Mouse (Mus musculus): Measurements from ENCODE around the gene Mrgbp. TPM values are rescaled to one million over a fixed set of nuclear protein-coding genes. Genes with fewer than 3 reads are reported as not detected.

Mrgbp gene
- 55.0 to 57.2 TPM (median 55.7 TPM) in 4 replicates for total RNA-seq (2023)

DNA sequence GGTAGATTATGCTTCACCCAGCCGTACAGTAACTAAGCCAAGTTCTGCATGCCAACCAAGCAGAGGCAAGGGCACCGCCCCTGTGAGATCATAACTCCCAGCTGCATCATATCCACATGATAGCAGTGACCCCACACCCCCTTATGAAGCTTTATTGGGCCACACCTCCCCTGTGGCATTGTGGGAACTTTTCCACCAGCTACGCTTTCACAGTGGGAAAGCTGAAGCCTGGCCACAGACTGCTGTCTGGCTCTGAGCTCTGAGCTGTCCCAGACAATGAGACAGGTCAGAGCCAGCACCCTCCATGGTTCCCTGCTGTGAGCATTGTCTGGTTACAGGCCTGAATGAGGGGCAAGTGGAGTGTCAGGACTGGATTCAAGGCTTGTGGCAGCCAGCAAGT is at the start of gene Mrgbp:
Mrgbp (plus strand) TSS at position 303 of the 400 bp plus-strand sequence.

DNA sequence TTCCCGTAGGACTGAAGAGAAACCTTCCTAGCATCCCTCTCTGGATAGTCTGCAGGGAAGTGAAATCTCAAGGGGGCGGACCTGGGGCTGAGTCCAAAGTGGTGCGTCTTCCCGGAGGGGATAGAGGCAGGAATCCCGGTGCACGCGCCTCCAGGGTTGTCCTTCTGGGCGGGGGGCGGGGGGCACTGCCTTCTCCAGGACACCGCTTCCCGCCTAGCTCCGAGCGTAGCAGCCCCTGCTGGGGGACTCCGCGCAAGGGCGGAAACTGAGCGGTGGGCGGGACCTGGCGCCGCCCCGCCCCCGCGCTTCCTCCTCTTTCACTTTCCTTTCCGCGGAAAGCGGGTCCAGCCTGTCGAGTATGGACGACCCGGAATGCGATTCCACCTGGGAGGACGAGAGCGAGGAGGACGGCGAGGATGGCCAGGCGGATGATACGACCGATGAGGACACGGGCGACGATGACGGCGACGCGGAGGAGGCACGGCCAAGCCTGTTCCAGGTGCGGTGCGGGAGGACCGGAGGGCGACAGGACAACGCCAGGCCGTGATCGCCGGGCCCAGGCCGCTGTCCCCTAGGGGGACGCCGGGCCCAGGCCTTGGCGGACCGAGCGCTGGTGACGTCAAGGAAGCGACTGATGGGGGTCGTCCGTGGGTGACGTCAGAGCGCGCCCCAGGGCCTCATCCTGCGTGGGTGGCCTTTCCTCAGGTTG is 8.2 kb downstream of the Mrgbp start, which contains the start of gene Ogfr:
Ogfr (plus strand) TSS at position 123 of the 709 bp plus-strand sequence.

DNA sequence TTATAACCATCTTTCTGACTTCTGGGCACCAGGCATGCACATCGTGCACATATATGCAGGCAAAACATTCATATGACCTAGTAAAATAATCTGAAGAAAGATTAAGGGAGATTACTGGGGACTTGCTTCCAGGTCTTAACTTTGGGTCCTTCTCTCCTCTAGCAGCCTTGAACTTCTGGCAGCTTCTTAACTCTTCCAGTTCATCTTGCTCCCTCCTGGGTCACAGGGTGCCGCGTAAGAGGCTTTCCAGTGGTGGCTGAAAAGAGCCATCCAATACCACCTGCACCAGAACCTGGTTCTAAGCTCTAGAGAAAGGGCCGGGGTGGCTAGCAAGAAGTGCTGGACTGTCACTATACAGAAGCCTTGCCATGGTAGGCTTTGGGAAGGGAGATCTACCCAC is 16.4 kb downstream of the Mrgbp start, which contains the start of gene Col9a3:
Col9a3 (plus strand) TSS at position 301 of the 400 bp plus-strand sequence.

Other genes with a start within 250 kb of the Mrgbp start
- gene Gata5, start 246.6 kb upstream of the Mrgbp start, total RNA-seq (2023): not detected in 4 replicates
- 26.1 to 34.2 TPM (median 30.7 TPM) in 4 replicates for gene Slco4a1, start 125.1 kb upstream of the Mrgbp start, total RNA-seq (2023)
- gene Ntsr1, start 81.3 kb upstream of the Mrgbp start, total RNA-seq (2023): not detected in 4 replicates
- gene Ogfr, start 7.9 kb downstream of the Mrgbp start, total RNA-seq (2023): 99.3 to 111 TPM (median 101 TPM) in 4 replicates
- gene Col9a3, start 16.5 kb downstream of the Mrgbp start, total RNA-seq (2023): 2.3 to 4.5 TPM (median 2.8 TPM) in 4 replicates
- gene Tcfl5, start 61.4 kb downstream of the Mrgbp start, total RNA-seq (2023): 0.27 to 1.3 TPM (median 0.31 TPM) in 3 of 4 replicates, not detected in the other
- 88.6 to 99.9 TPM (median 94.8 TPM) in 4 replicates for gene Dido1, start 128.7 kb downstream of the Mrgbp start, total RNA-seq (2023)
- 39.4 to 49.6 TPM (median 47.1 TPM) in 4 replicates for gene Gid8, start 128.8 kb downstream of the Mrgbp start, total RNA-seq (2023)
- 21.2 to 29.4 TPM (median 25.2 TPM) in 4 replicates for gene Slc17a9, start 144.0 kb downstream of the Mrgbp start, total RNA-seq (2023)
- gene Bhlhe23, start 195.6 kb downstream of the Mrgbp start, total RNA-seq (2023): not detected in 4 replicates

Data from B cell, adult 62 days (primary cell).